Mouse (Mus musculus) neural tube, embryonic 13.5 days (tissue): ENCODE measurements around the gene Lst1. TPM values are rescaled to one million over a fixed set of nuclear protein-coding genes. Genes with fewer than 3 reads are reported as not detected.
"Not testable (repeated sequence)": the region's sequence is repeated elsewhere in the genome, so short reads cannot be mapped to it uniquely, and the experiment has no call there.

Source experiments
- ATAC-seq: fragments of 200-750 bp; cut with Nextera tagmentation; 2 replicates; pipeline ENCODE4 v1.8.0; 2017; ENCODE audit warnings: low read depth, mild to moderate bottlenecking, moderate TSS enrichment, moderate library complexity
- H3K27ac ChIP-seq: fragments of 300-500 bp; sonication (generic); replicated peaks from 2 replicates; pipeline ENCODE4 v1.5.1; 2015; ENCODE audit warnings: moderate library complexity, mild to moderate bottlenecking, inconsistent platforms
- H3K27me3 ChIP-seq: fragments of 300-500 bp; sonication (generic); 2 replicates; pipeline ENCODE4 v1.6.1; 2015; ENCODE audit warnings: mild to moderate bottlenecking, inconsistent platforms
- H3K36me3 ChIP-seq: fragments of 300-500 bp; sonication (generic); 2 replicates; pipeline ENCODE4 v1.6.1; 2015; ENCODE audit warnings: mild to moderate bottlenecking, inconsistent platforms
- H3K4me1 ChIP-seq: fragments of 300-500 bp; sonication (generic); replicated peaks from 2 replicates; pipeline ENCODE4 v1.6.1; 2015; ENCODE audit warnings: inconsistent platforms
- H3K4me2 ChIP-seq: fragments of 300-500 bp; sonication (generic); 2 replicates; pipeline ENCODE4 v1.6.1; 2015; ENCODE audit warnings: inconsistent platforms, mild to moderate bottlenecking, moderate library complexity
- H3K4me3 ChIP-seq: fragments of 300-500 bp; sonication (generic); 2 replicates; pipeline ENCODE4 v1.5.1; 2015; ENCODE audit warnings: mild to moderate bottlenecking, inconsistent platforms
- H3K9ac ChIP-seq: fragments of 300-500 bp; sonication (generic); 2 replicates; pipeline ENCODE4 v1.6.1; 2015; ENCODE audit warnings: moderate library complexity, mild to moderate bottlenecking, inconsistent platforms
- H3K9me3 ChIP-seq: fragments of 300-500 bp; sonication (generic); 2 replicates; pipeline ENCODE4 v1.6.1; 2016; ENCODE audit warnings: inconsistent platforms
- WGBS: fragments of 180-500 bp; shearing (Covaris S2); methylation state at CpG from one replicate; pipeline ENCODE4 v1.1.7; 2015; 5-methylcytosine and 5-hydroxymethylcytosine counted together
- polyA plus RNA-seq: library from polyadenylated mRNA; unstranded; fragments of >200 nt; fragmentation: Nextera tagmentation; extraction: Ambion mirVana; gene quantifications from 2 replicates; pipeline ENCODE4 v1.2.1, GENCODE M21; 2015

Lst1 gene
- polyA plus RNA-seq, result 7.8 and 8.9 TPM in 2 replicates

GRCm38 (mm10) chr17:35187959-35188610 lies at the start of gene Lst1:
Gene Lst1, minus strand, starts transcription at chr17:35188439.
- WGBS, result 75% methylated on average over 7 of the region's 7 CpGs
- Histone ChIP-seq H3K9me3 (no peaks in the 10 kb centered on the region), H3K9ac (no peak within 1 kb of the TSS), H3K36me3 (no peaks in the 10 kb centered on the region), H3K4me3 (no peak within 1 kb of the TSS), H3K27ac (no peak within 1 kb of the TSS), H3K27me3 (no peaks in the 10 kb centered on the region), H3K4me1 (peaks cover 7% of the 10 kb centered on the region), H3K4me2 (no peak within 1 kb of the TSS)
- ATAC-seq, result no peak

GRCm38 (mm10) chr17:35237504-35237903 lies 49.3 kb upstream of the Lst1 start:
- H3K4me3 ChIP-seq, result peak overlapping the region; percentile 53; the same call in 1 of the 2 replicates
- no peaks in the 10 kb centered on the region for H3K27me3 ChIP-seq
- H3K4me1 ChIP-seq, result peaks cover 47% of the 10 kb centered on the region
- WGBS, result 85% methylated on average over 12 of the region's 12 CpGs
- no peak for ATAC-seq
- peak overlapping the region; percentile 77 for H3K9ac ChIP-seq
- no peak overlapping the region for H3K27ac ChIP-seq
- H3K9me3 ChIP-seq, result no peaks in the 10 kb centered on the region
- H3K4me2 ChIP-seq, result peak overlapping the region; percentile 97
- 0 out of 2 replicates have a peak, but pooled peaks cover 3% of the 10 kb centered on the region for H3K36me3 ChIP-seq

- Histone ChIP-seq H3K4me1 (peaks cover 52% of the 10 kb centered on the region), H3K9me3 (no peaks in the 10 kb centered on the region), H3K27me3 (no peaks in the 10 kb centered on the region), H3K4me2 (peak overlapping the region; percentile 97), H3K4me3 (peak overlapping the region; percentile 53), H3K27ac (peak overlapping the region; percentile 95), H3K36me3 (0 out of 2 replicates have a peak, but pooled peaks cover 3% of the 10 kb centered on the region), H3K9ac (peak overlapping the region; percentile 77)
- ATAC-seq, result no peak
- 78% methylated on average over 9 of the region's 9 CpGs for WGBS
Observed at GRCm38 (mm10) chr17:35236996-35237395, 48.8 kb upstream of the Lst1 start.

- ATAC-seq, result peak; percentile 86
- WGBS, result 1% methylated on average over 18 of the region's 18 CpGs
- Histone ChIP-seq H3K9ac (peak overlapping the region; percentile 77), H3K9me3 (no peaks in the 10 kb centered on the region), H3K36me3 (peaks cover 3% of the 10 kb centered on the region; the same call in 1 of the 2 replicates), H3K27me3 (no peaks in the 10 kb centered on the region), H3K27ac (peak overlapping the region; percentile 95), H3K4me3 (peak overlapping the region; percentile 53), H3K4me2 (peak overlapping the region; percentile 97), H3K4me1 (peaks cover 55% of the 10 kb centered on the region)
Observed at GRCm38 (mm10) chr17:35236390-35236746, 48.1 kb upstream of the Lst1 start.

GRCm38 (mm10) chr17:35235614-35236389 lies 47.6 kb upstream of the Lst1 start, which contains the start of gene Nfkbil1:
Gene Nfkbil1, minus strand, starts transcription at chr17:35235792.
- Histone ChIP-seq H3K4me3 (peak within 1 kb of the TSS; percentile 53), H3K4me1 (peaks cover 53% of the 10 kb centered on the region), H3K27me3 (no peaks in the 10 kb centered on the region), H3K36me3 (peaks cover 9% of the 10 kb centered on the region), H3K4me2 (peak within 1 kb of the TSS; percentile 97), H3K9me3 (no peaks in the 10 kb centered on the region), H3K27ac (peak within 1 kb of the TSS; percentile 95), H3K9ac (peak within 1 kb of the TSS; percentile 77)
- WGBS, result under 1% methylated on average over 35 of the region's 35 CpGs
- peak; percentile 87 for ATAC-seq

GRCm38 (mm10) chr17:35234903-35235302 lies 46.7 kb upstream of the Lst1 start:
- H3K36me3 ChIP-seq, result peaks cover 18% of the 10 kb centered on the region
- peak overlapping the region; percentile 97 for H3K4me2 ChIP-seq
- ATAC-seq, result no peak
- peaks cover 44% of the 10 kb centered on the region for H3K4me1 ChIP-seq
- H3K9me3 ChIP-seq, result no peaks in the 10 kb centered on the region
- peak overlapping the region; percentile 77 for H3K9ac ChIP-seq
- 7% methylated on average over 31 of the region's 31 CpGs for WGBS
- peak overlapping the region; percentile 53 for H3K4me3 ChIP-seq
- H3K27me3 ChIP-seq, result no peaks in the 10 kb centered on the region
- peak overlapping the region; percentile 95 for H3K27ac ChIP-seq

- H3K4me2 ChIP-seq, result peak overlapping the region; percentile 97
- not testable (repeated sequence) for H3K27me3 ChIP-seq, H3K27ac ChIP-seq, ATAC-seq, H3K9me3 ChIP-seq
- 90% methylated on average over 7 of the region's 7 CpGs for WGBS
- H3K9ac ChIP-seq, result peak overlapping the region; percentile 77; the same call in 1 of the 2 replicates
- 0 out of 2 replicates have a peak overlapping the region, but pooled peaks have one; percentile 53 for H3K4me3 ChIP-seq
- peaks cover 44% of the 10 kb centered on the region for H3K4me1 ChIP-seq
- peaks cover 26% of the 10 kb centered on the region for H3K36me3 ChIP-seq
Observed at GRCm38 (mm10) chr17:35234090-35234489, 45.9 kb upstream of the Lst1 start.

GRCm38 (mm10) chr17:35233114-35233980 lies 45.1 kb upstream of the Lst1 start, which contains the start of gene Atp6v1g2:
Gene Atp6v1g2, plus strand, starts transcription at chr17:35233660.
- 80% methylated on average over 18 of the region's 18 CpGs for WGBS
- Histone ChIP-seq H3K4me3 (peak within 1 kb of the TSS; percentile 53), H3K27ac (peak within 1 kb of the TSS; percentile 95; the same call in 1 of the 2 replicates), H3K4me2 (peak within 1 kb of the TSS; percentile 97), H3K27me3 (no peaks in the 10 kb centered on the region), H3K36me3 (peaks cover 33% of the 10 kb centered on the region), H3K9me3 (no peaks in the 10 kb centered on the region), H3K9ac (peak within 1 kb of the TSS; percentile 77), H3K4me1 (peaks cover 44% of the 10 kb centered on the region)
- ATAC-seq, result no peak

GRCm38 (mm10) chr17:35232659-35233058 lies 44.4 kb upstream of the Lst1 start:
- no peaks in the 10 kb centered on the region for H3K27me3 ChIP-seq
- H3K36me3 ChIP-seq, result peaks cover 40% of the 10 kb centered on the region
- H3K9ac ChIP-seq, result peak overlapping the region; percentile 31; the same call in 1 of the 2 replicates
- H3K4me3 ChIP-seq, result no peak overlapping the region
- H3K4me1 ChIP-seq, result peaks cover 44% of the 10 kb centered on the region
- no peak for ATAC-seq
- no peaks in the 10 kb centered on the region for H3K9me3 ChIP-seq
- WGBS, result 89% methylated on average over 5 of the region's 5 CpGs
- H3K27ac ChIP-seq, result no peak overlapping the region
- no peak overlapping the region for H3K4me2 ChIP-seq

- Histone ChIP-seq H3K9ac (peak overlapping the region; percentile 42), H3K27ac (no peak overlapping the region), H3K27me3 (no peaks in the 10 kb centered on the region), H3K4me1 (peaks cover 38% of the 10 kb centered on the region), H3K4me2 (0 out of 2 replicates have a peak overlapping the region, but pooled peaks have one; percentile 4), H3K36me3 (peaks cover 46% of the 10 kb centered on the region), H3K4me3 (no peak overlapping the region), H3K9me3 (no peaks in the 10 kb centered on the region)
- no peak for ATAC-seq
- 12% methylated on average over 12 of the region's 12 CpGs for WGBS
Observed at GRCm38 (mm10) chr17:35232043-35232442, 43.8 kb upstream of the Lst1 start.

GRCm38 (mm10) chr17:35231022-35231421 lies 42.8 kb upstream of the Lst1 start:
- H3K9me3 ChIP-seq, result no peaks in the 10 kb centered on the region
- no peak overlapping the region for H3K4me2 ChIP-seq
- peaks cover 31% of the 10 kb centered on the region for H3K4me1 ChIP-seq
- H3K27me3 ChIP-seq, result no peaks in the 10 kb centered on the region
- H3K36me3 ChIP-seq, result peaks cover 52% of the 10 kb centered on the region
- H3K9ac ChIP-seq, result peak overlapping the region; percentile 42; the same call in 1 of the 2 replicates
- WGBS, result 95% methylated on average over 10 of the region's 10 CpGs
- no peak overlapping the region for H3K4me3 ChIP-seq
- ATAC-seq, result no peak
- no peak overlapping the region for H3K27ac ChIP-seq
